Mouse (Mus musculus) intestine, postnatal 0 days (tissue): ENCODE measurements around the gene Phf21a. TPM values are rescaled to one million over a fixed set of nuclear protein-coding genes. Genes with fewer than 3 reads are reported as not detected.

ENCODE experiments used
- ATAC-seq: fragments of 200-750 bp; cut with Nextera tagmentation; 2 replicates; pipeline ENCODE4 v1.8.0; 2017; ENCODE audit warnings: mild to moderate bottlenecking, moderate TSS enrichment, moderate library complexity
- H3K27ac ChIP-seq: fragments of 300-500 bp; sonication (generic); 2 replicates; pipeline ENCODE4 v1.5.1; 2014; ENCODE audit warnings: mild to moderate bottlenecking, low read depth, low read length, moderate library complexity
- H3K27me3 ChIP-seq: fragments of 300-500 bp; sonication (generic); replicated peaks from 2 replicates; pipeline ENCODE4 v1.6.1; 2014; ENCODE audit warnings: low read length, mixed read lengths; ENCODE audit not compliant: control insufficient read depth, insufficient read depth
- H3K36me3 ChIP-seq: fragments of 300-500 bp; sonication (generic); 2 replicates; pipeline ENCODE4 v1.6.1; 2014; ENCODE audit warnings: mild to moderate bottlenecking, moderate library complexity; ENCODE audit not compliant: control insufficient read depth, insufficient read depth
- H3K4me1 ChIP-seq: fragments of 300-500 bp; sonication (generic); replicated peaks from 2 replicates; pipeline ENCODE4 v1.6.1; 2014; ENCODE audit warnings: antibody characterized with exemption, low read length, mixed read lengths; ENCODE audit not compliant: control insufficient read depth, insufficient read depth
- H3K4me2 ChIP-seq: fragments of 300-500 bp; sonication (generic); replicated peaks from 2 replicates; pipeline ENCODE4 v1.6.1; 2014; ENCODE audit warnings: low read depth, mild to moderate bottlenecking, moderate library complexity
- H3K4me3 ChIP-seq: fragments of 300-500 bp; sonication (generic); 2 replicates; pipeline ENCODE4 v1.5.1; 2014; ENCODE audit warnings: low read depth, low read length
- H3K9ac ChIP-seq: fragments of 300-500 bp; sonication (generic); 2 replicates; pipeline ENCODE4 v1.6.1; 2014; ENCODE audit warnings: mild to moderate bottlenecking, low read depth, low read length
- H3K9me3 ChIP-seq: fragments of 300-500 bp; sonication (generic); 2 replicates; pipeline ENCODE4 v1.6.1; 2016; ENCODE audit warnings: mixed run types; ENCODE audit not compliant: control insufficient read depth
- CTCF ChIP-seq: sonication (generic); IDR thresholded peaks from 2 replicates; pipeline ENCODE4 v1.5.1; 2016; ENCODE audit warnings: low read depth, mild to moderate bottlenecking, control low read depth, antibody characterized with exemption, moderate library complexity
- whole genome bisulfite sequencing: fragments of 180-500 bp; shearing (Covaris S2); extraction: QIAGEN DNeasy Blood & Tissue Kit; methylation state at CpG from one replicate; pipeline ENCODE4 v1.1.7; 2014; 5-methylcytosine and 5-hydroxymethylcytosine counted together
- polyA plus RNA-seq: library from polyadenylated mRNA; unstranded; fragments of >200 nt; fragmentation: Nextera tagmentation; extraction: Ambion mirVana; gene quantifications from 2 replicates; pipeline ENCODE4 v1.2.1, GENCODE M21; 2015

Gene Phf21a
- polyA plus RNA-seq, 1 experiment from 2014 or later: 7.4 TPM

DNA sequence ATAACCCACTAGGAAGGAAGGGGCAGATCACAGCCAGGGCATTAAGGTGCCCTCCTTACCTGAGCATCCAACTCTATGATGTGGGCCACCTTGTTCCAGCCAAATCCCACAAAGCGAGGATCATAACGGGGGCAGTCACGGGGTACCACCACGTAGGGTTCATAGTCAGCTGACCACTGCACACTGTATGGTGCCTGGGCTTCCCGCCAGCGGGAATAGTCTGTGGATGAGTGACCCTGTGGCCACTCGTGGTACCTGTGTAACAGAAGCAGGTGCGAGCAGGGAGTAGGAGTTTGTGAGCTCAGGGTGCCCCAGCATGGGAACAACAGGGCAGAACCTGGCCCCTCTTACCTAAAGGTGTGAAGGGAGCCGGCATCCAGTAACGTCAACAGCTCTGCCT lies 272.7 kb downstream of the Phf21a start:
- Histone ChIP-seq H3K36me3 (peaks cover 36% of the 10 kb centered on the region), H3K4me3 (no peak overlapping the region), H3K9ac (no peak overlapping the region), H3K4me1 (0 out of 2 replicates have a peak, but pooled peaks cover 2% of the 10 kb centered on the region), H3K9me3 (no peaks in the 10 kb centered on the region), H3K27me3 (no peaks in the 10 kb centered on the region), H3K4me2 (no peak overlapping the region), H3K27ac (no peak overlapping the region)
- no peak for ATAC-seq
- 89% methylated on average over 10 of the region's 10 CpGs for WGBS
- no peak for TF ChIP-seq CTCF

DNA sequence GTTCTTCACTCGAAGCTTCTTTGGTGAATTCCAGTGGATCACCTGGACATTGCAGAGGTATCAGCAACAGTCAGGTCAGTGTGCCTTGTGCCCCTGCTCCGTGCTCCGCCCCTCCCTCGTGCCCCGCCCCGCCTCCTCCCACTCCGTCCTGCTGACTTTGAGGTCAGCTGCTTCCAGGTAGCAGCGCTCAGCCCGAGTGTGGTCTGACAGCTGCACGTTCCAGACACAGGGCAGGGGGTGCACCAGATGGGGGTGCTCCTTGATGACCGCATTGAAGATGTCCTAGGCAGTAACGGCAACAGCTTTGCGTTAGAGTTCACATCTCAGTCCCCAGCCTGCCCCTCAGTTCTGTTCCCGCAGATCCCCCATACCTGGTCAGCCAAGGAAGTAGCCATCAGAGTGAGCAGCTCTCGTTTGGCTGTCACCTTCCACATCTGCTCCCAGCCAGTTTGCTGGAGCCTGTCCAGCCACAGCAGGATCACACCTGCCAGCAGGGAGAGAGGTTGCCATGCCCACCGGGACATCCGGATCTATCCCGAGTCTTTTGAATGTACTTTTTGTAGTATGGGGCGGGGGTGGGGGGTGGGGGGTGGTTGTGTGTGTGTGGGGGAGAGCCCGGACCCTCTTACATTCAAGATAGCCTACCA lies 274.6 kb downstream of the Phf21a start:
- H3K4me3 ChIP-seq: no peak overlapping the region
- no peak overlapping the region for H3K4me2 ChIP-seq
- no peak overlapping the region for H3K27ac ChIP-seq
- ATAC-seq: no peak
- no peak overlapping the region for H3K9ac ChIP-seq
- peaks cover 29% of the 10 kb centered on the region for H3K36me3 ChIP-seq
- no peak for TF ChIP-seq CTCF
- H3K27me3 ChIP-seq: no peaks in the 10 kb centered on the region
- H3K4me1 ChIP-seq: peaks cover 7% of the 10 kb centered on the region; the same call in 1 of the 2 replicates
- WGBS: 34% methylated on average over 20 of the region's 20 CpGs
- H3K9me3 ChIP-seq: no peaks in the 10 kb centered on the region

DNA sequence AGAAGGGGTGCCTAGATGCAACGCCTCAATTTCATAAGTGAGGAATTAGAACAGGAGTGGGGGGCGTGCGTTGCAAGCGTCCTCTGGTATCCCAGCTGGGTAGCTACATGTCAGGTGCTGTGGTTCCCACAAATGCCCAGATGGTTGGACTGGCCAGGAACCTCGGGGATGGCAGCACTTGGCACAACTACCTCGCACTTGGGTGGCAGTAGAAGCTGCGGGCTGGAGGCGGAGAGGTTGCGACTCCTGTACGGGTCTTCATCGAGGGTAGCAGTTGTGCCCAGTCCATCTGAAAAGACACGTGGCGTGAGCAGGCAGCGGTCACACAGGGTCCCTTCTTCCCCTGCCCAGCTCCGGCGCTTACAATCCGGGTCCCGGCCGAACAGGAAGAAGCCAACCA lies 277.5 kb downstream of the Phf21a start:
- 9% methylated on average over 19 of the region's 19 CpGs for WGBS
- no peak for ATAC-seq
- Histone ChIP-seq H3K4me2 (peak overlapping the region; percentile 92), H3K27ac (0 out of 2 replicates have a peak overlapping the region, but pooled peaks have one; percentile 31), H3K4me1 (peaks cover 12% of the 10 kb centered on the region; the same call in 1 of the 2 replicates), H3K27me3 (no peaks in the 10 kb centered on the region), H3K9ac (peak overlapping the region; percentile 52), H3K9me3 (no peaks in the 10 kb centered on the region), H3K4me3 (peak overlapping the region; percentile 54), H3K36me3 (peaks cover 8% of the 10 kb centered on the region; the same call in 1 of the 2 replicates)
- TF ChIP-seq CTCF: no peak

DNA sequence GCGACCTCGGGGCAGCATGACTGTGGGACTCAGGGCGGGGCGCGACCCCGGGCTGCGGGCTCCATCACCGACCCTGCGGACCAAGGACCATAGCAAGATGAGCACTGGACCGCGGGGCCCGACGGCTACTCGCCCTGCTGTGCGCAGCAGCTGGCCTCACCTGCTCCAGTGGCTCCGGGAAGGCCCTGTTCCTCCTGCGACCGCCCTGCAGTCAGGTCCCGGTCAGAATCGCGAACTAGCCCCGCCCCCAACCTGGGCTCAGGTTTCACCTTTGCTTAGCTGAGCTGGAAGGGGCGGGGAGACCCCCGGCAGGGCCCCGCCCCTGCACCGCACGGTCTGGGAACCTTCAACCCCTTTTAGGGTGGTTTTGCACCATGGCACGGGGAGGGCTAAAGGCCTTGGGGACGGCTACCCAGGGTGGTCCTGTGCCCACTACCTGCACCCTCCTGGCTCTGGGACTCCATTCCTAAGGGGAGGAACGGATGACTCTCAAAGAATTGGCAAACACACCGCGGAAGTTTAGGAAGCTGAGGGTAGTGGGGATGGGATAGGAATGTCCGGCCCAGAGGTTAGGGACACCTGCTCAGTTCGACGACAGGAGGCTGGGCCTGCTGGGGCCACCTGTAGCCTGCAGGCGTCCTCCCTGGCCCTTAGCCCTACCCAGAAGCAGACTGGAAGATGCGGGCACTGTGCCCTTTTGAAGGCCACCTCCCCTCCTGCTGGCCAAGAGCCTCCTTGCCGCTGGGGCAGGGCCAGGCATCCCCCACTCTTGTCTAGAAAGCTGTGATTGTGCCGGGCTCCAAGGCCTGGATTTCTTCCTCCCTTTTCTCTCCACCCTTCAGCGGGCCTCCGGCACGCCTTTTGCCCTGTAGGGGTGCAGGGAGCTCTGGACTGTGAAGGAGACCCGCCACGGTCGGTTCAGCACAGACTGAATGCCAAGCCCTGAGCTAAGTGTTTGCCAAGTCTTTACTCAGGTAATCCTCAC lies 278.2 kb downstream of the Phf21a start:
- H3K27ac ChIP-seq: peak overlapping the region; percentile 31

DNA sequence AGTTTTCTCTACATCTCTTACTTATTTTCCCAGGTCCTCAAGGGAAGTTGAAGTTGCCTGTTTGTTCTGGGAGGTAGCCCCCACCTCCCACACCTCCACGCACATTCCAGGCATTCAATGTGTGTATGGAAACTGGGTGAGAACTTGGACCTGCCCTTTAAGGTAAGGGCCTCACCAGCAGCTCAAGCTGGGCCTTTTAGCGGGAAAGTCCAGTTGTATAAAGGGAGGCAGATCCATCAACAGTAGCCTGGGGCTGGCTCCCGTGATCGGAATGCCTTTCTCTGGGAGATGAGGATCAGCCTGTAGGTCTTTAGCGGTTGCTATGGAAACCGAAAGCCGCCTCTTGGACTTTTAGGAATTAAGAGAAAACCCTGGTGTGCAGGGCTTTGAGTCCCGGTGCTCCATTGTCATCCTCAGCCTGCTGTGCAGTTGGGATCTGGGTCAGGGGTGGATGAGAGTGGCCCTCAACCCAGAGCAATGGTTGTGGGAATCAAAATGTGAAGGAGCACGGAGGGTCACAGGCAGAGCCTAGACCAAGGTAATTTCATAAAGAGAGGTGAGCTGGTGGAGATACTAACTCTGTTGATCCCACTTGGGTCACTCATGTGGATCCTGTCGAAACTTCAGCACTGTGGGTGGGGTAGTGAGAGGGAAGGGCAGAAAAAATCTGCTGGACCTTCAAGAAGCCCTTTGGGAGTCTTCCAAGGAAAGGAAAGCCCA lies 279.2 kb downstream of the Phf21a start:
- 40% methylated on average over 10 of the region's 10 CpGs for WGBS
- Histone ChIP-seq H3K9me3 (no peaks in the 10 kb centered on the region), H3K9ac (no peak overlapping the region), H3K36me3 (peaks cover under 1% of the 10 kb centered on the region; the same call in 1 of the 2 replicates), H3K27ac (peak overlapping the region; percentile 62; the same call in 1 of the 2 replicates), H3K4me3 (no peak overlapping the region), H3K4me2 (peak overlapping the region; percentile 92), H3K4me1 (peaks cover 12% of the 10 kb centered on the region), H3K27me3 (no peaks in the 10 kb centered on the region)
- no peak for TF ChIP-seq CTCF
- ATAC-seq: no peak

More for the DNA sequence above, 278.2 kb downstream of the Phf21a start:
- 4% methylated on average over 44 of the region's 45 CpGs for WGBS
- peak; percentile 22; the same call in 1 of the 2 replicates for TF ChIP-seq CTCF
- peak overlapping the region; percentile 54 for H3K4me3 ChIP-seq
- no peaks in the 10 kb centered on the region for H3K9me3 ChIP-seq
- peaks cover 12% of the 10 kb centered on the region for H3K4me1 ChIP-seq
- H3K9ac ChIP-seq: peak overlapping the region; percentile 52
- H3K36me3 ChIP-seq: peaks cover 1% of the 10 kb centered on the region; the same call in 1 of the 2 replicates
- H3K27me3 ChIP-seq: no peaks in the 10 kb centered on the region
- peak overlapping the region; percentile 92 for H3K4me2 ChIP-seq
- ATAC-seq: peak; percentile 29
